Mouse (Mus musculus) lung, adult 2 months (tissue): ENCODE results near the gene Dstn.

Source experiments
- CTCF ChIP-seq: fragments of 200-500 bp; IDR thresholded peaks from 2 replicates; pipeline ENCODE4 v1.5.1; 2011; ENCODE audit warnings: mild to moderate bottlenecking, low read length, control low read depth; ENCODE audit not compliant: insufficient read depth
- POLR2A ChIP-seq: fragments of 200-500 bp; IDR thresholded peaks from 2 replicates; pipeline ENCODE4 v1.6.1; 2011; ENCODE audit warnings: low read depth, mild to moderate bottlenecking, control low read depth, low read length, borderline replicate concordance; ENCODE audit errors: extremely low read depth

DNA sequence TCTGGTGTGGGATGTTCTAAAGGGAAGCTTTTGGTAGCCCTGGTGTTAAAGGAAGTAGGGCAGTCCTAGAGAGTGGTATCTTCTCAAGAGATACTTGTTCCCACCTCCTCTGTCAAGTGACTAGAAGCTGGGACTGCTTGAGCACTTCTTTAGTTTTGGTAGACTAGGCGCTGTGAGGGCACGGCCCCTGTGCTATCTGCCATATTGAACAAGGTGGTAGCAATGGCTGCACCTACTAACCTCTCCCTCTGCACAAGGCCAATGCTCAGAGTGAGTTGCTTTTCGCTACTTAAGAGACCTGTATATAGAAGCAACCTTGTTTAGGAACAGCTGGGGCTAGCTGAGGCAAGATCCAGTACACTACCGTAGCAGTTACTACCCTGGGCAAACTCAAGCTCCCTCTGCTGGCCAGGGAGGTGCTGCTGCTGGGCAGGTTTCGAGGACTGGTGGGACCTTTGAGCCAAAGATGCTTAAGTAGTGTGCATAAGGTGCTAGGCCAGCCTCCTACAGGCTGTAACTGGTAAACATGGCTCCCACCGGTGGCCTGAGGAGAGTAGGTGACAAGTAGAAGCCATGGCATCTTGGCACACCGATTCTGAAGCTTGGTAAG, 30.5 kb downstream of the Dstn start:
- no peak for TF ChIP-seq POLR2A
- TF ChIP-seq CTCF: peak; percentile 69
